Mouse (Mus musculus) lung, postnatal 10 days (tissue): ENCODE measurements at regions not wholly inside any gene's neighbourhood (a gene's known extent, or its start where the extent isn't known, plus 50 kb on each side); places are given as distances from the start of the nearest gene placed in this dataset.

Experiments
- DNase-seq: peaks from one replicate; pipeline ENCODE4 v3.0.0; 2021

DNA sequence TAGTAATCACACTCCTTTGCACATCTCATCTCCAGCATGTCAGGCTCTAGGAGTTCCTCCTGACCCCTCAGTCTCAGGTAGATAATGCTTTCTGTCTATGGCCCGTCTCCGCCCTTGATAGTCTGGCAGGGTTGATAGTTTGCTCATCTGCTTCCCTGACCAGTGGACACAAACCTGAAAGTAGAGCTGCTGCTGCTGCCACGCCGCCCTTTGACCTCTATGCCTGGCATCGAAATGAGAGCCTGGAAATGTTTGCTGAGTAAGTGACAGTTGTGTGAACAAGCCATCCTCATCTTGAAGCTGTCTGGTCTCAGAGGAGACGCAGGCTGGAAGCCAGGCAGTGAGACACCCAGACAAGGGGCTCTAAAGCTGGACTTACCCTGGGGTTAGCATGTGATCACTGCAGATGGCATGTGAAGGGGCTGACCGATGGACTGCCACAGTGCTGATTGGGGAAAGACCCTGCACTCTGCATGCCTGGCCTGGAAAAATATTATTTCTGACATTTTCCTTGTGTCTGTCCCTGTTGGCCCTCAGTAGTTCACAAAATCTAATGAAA is 109.8 kb upstream of the Syt6 start:
- peak; percentile 30 for DNase-seq

DNA sequence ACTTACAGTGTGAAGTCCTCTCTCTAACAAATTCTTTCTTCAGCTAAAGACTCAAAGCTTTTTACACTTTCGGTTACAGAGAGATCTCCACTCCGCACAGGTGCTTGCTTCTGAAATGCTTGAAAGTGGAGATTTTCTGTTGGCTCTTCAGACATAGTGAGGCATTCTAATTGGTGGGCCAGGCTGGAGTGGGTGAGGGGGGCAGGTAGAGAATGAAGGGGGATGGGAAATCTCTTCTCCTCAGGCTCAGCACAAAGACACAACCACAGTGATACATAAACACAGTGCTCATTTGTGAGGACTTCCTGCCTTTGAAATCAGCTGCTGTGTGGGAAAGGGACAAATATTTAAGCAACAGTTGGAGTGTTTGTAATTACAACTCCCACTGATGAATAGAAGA is 109.1 kb upstream of the Syt6 start:
- no peak for DNase-seq

DNA sequence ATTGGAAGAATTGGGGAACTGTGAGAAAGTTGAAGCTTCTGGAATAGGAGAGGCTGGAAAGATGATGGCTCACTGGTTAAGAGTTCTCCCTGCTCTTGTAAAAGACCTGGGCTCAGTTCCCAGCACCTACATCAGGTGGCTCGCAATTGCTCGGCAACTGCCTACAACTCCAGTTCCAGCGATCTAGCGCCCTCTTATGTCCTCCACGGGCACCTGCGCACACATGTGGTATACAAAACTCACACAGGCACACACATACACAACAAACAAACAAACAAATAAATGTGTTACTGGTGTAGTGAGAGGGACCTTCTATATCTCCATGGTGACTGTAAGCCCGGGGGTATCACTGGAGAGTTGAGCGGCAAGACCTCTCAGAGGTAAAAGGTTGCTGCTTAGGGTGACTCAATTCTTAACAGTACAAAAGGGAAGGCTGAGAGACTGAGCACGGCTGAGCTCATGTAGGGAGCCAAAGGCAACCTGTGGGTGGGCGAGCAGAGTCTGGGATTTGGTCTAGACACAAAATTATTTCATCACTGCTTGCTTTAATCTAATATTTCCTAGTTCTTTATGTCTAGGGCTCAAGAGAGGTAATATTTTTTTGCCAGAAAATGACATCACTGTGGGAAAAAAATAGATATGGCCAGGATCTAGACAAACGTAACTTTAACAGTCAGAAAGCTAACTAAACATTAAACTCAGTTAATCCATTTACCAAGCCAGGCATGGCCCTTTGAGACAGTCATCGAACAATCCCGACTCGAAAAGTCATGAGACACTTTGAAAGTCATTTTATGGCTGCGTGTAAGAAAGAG is 104.2 kb upstream of the Syt6 start:
- DNase-seq: no peak

DNA sequence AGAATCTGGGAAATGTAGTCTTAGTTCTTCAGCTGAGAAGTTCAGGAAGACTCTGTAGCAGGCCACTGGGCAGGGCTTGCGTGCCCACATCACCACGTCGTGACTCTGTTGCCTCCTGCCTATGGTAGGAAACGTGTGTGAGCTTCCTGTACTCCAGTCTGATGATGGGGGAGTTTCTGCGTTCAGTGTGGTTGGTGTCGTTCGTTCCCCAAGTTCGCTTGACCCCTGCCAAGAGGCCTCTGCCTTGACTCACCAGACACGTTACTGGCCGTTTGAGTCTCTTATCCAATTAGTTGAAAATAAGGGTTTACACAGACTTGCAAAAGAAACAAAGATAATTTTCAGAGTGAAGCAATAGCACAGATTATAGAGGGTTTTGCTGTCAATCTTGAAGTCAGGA is 102.4 kb upstream of the Syt6 start:
- peak; percentile 42 for DNase-seq

DNA sequence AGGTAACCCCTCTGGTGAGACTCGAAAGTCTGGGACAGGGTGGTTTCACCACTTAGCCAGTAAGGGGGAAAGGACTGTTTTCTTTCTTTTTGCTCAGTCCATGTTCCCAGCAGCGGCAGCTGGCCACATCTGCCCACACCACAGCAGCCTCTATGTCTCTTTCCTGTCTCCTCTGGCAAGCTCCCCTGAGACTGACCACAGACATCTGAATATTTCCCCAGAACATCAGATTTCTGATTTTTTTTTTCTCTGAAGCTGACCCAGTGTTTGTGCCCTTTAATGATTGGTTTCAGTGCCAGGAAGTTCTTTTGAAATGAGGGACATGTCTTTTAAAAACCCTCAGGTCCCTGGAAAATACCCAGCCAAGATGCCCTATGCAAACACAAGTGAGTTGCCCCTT is 101.7 kb upstream of the Syt6 start:
- peak; percentile 75 for DNase-seq

DNA sequence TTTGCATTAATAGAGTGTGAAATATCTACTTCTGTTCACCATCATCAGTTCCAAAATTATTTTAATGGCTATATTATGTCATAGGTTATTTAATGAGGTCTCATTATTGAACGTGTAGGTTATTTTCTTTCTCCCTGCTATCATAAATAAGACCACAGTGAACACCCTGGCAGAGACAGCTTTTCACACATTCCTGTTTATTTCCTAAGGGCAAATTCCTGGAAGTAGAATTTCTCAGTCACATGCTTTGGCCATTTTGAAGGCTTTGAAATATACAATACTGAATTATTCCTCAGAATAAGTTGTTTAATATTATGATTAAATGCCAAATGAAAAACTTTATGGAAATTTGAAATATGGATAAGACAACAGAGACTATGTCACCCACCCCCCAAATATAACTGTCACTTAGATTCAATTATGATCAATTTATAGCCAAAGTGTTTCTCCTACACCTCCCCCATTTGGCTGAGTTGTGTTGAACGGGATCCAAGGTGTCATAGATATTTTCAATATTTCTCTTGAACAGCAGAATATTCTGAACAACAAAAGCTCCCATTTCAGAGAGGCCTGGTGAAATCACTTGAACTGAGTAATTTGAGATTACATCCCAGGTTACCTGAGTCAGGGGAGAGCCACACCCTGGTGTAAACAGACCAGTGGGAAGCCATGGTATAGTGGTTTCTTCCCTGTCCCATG is 95.0 kb upstream of the Syt6 start:
- peak; percentile 21 for DNase-seq

DNA sequence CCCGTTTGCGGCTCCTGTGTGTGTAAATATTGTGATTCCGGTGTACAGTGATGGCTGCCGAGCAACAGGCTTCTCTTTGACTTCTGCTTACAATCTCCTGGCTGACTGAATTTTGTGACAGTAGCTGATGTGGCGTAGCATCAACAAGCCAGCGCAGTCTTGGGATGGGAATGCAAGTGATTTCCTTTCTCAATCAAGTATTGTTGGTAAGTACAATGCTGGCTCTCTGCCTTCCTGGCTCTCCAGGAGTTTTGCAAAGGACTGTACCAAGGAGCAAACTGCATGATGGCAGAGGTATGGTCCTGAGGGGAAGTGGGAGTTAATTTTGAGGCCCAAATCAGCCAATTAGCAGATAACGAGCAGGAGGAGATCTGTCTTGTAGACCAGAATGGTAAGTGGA is 94.4 kb upstream of the Syt6 start:
- peak; percentile 74 for DNase-seq

DNA sequence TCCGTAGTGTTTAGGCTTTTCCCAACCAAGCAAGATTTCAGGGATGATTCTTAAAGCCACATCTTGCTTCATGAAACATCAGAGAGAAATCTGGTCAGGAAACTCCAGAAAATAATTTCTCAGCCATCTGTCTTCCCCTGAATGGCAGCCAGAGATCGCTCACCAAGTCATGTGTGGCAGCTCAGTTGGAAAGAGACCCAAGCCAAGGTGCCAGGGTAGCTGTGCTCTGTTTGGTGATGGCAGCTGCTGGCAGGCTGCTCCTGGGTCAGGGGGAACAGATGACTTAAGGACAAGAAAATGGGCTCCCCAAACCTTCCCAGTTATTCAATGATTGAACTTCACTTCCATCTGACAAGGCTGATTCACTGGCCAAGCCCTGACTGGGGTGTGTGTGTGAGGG is 91.7 kb upstream of the Syt6 start:
- DNase-seq: no peak

DNA sequence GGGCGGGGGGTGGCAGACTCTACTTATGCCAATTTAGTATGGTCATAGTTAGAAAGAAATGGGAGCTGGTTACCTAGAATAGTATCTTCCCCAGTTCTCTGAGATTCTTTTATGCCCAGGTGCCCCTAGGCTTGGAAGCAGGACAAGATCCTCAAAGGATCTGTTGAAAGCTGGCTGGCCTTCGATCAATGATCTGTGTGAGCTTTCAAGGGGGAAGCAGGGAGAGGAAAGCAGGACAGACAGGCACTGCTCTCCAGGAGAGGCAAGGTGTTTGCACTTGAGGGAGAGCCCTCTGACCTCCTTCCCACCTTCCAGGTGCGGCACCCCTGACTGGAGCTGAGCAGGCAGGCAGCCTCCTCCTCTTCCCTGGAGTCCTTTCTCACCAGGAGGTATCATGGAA is 91.3 kb upstream of the Syt6 start:
- no peak for DNase-seq

DNA sequence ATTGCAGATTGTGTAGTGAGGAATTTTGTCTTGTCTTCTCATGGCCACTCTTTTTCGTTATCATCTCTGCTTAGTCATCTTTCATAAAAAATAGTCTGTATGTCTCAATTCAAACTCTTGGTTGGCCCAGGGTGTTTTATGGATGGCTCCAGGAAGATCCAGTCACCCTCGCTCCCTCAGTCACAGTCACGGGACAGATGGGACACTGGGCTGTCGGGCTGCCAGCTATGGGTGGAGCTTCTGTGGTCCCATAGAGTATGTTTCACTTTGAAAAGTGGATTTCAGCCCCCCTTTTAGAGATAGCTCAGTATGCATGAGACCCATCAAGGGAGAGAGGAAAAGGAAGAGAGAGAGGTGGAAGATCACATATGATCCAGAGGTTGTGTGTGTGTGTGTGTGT is 85.2 kb upstream of the Syt6 start:
- DNase-seq: peak; percentile 41

DNA sequence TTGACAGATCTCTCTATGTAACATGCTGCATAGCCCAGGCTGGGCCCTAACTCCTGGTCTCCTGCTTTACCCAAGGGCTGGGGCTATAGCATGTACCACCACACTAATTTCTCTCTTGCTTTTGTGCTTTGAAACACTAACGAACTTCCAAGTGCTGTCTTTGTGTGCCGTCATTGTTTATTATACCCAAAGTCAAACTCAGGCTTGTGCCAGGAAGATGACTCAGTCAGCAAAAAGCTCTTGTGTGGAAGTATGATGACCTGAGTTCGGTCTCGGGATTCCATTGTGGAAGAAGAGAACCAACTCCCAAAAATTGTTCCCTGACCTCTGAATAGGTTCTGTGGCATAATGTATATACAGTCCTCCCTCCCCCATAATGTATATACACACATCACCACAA is 84.1 kb upstream of the Syt6 start:
- peak; percentile 46 for DNase-seq

DNA sequence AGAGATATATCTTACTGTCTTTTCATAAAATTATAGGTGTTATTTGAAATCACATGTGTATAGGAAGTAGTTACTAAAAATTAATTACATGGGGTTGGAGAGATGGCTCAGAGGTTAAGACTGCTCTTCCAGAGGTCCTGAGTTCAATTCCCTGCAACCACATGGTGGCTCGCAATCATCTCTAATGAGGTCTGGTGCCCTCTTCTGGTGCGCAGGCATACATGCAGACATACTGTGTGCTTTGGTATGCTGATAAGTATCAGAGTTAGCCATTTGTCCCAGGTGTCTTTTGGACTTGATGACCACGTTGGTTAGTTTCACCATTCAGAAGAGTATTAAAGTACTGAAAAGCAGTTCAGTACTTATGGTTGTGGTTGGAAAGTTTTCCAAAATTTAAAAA is 82.8 kb upstream of the Syt6 start:
- DNase-seq: no peak

DNA sequence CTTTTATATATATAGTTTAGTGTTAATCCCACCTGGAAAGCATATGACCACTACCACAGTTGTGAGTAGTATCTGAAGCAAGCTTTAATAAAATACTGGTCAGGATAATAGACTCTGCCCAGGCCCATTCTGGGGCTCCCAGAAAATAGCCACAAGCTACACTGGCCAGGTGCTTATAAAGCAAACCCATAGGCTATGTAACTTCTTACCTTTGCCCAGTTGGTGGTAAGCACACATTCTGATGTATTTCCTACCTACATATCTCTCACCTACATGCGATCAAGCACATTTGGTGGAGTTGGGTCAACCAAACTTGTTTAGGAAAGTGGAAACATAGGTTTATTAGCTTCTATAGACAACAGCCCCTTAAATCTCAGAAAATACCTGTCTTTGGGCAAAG is 81.4 kb upstream of the Syt6 start:
- no peak for DNase-seq

DNA sequence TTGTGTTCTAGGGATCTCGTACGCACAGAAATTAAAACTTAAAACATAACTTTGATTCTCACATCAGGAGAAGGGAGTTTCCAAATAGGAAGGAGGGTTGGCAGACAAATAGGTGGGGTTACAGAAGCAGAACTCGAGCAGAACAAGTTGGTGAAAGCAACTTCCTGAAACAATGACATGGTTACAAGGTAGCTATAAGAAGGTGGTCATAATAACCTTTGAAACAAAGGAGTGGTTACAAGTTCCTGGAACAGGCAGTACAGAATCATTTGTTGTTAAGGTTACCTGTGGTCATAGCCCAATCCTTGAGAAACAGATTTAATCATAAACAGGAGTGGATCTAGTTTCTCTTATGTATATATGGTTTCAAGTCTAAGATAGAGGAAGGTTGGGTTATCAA is 81.0 kb upstream of the Syt6 start:
- DNase-seq: no peak

DNA sequence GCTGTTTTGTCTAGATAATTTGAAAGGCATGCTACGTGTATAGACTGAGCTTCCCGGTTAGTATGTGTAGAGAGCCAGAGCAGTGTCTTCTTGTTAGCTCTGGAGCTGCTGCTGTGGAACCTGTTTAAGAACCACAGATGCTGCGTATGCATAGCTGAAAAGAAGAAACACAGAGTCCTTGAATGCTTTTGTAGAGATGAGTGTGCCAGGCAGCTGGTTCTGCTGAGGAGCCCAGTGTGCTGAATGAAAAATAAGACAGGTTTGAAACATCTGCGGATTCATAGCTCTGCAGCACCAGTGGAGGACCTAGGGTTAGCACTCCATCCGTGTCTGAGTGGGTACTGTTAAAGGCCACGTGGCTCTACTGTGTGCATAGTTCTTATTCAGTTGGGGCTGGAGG is 78.9 kb upstream of the Syt6 start:
- DNase-seq: no peak

DNA sequence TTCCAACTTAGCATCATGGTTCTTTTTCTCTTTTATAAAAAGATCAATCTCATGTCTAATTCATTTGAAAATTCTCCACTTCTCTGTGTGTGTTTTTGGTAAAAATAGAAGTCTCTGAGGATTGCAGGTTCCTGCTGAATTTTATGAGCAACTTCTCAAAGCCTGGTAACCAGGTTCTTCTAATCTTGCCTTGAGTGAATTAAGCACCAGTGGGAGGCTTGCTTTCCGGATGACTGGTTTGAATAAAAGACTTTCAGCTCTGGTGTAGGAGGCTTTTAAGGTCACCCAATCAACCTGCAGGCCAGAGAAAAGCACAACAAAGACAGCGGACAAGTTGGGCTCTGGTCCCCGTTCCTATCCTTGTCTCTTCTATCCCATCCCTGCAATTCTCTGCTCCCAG is 78.3 kb upstream of the Syt6 start:
- no peak for DNase-seq

DNA sequence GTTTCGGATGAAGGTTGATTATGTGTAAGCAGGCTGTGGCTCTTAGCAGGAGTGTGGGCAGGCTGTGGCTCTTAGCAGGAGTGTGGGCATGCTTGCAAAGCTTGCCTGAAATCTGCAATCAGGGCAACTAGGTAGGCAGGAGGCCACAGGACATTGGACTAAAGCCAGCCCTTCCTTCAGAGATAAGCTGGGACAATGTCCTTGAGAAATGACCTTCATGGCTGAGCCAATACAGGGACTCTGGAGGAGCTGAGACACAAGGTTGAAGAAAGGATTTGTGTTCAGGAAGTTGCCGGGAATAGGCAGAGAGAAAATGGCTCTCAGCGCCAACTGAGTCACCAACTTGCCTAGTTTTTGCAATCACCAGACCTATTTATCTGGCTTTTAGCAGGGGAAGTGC is 77.3 kb upstream of the Syt6 start:
- no peak for DNase-seq

DNA sequence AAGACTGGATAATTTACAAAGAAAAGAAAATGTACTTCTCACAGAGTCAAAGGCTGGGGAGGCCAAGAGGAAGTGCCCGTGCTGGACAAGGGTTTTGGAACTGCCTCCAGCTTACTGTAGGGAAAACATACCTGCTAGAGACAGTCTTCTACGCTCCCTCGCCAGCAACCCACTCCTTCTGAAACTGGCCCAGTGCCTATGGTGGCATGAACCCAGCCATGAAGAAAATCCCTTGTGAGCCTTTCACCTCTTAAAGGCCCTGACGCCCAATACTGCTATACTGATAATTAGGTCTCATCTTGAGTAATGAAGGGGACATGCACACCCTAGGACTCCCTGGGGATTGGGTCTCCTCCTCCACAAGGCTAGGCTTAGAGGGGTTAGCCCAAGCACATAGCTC is 76.6 kb upstream of the Syt6 start:
- DNase-seq: no peak

DNA sequence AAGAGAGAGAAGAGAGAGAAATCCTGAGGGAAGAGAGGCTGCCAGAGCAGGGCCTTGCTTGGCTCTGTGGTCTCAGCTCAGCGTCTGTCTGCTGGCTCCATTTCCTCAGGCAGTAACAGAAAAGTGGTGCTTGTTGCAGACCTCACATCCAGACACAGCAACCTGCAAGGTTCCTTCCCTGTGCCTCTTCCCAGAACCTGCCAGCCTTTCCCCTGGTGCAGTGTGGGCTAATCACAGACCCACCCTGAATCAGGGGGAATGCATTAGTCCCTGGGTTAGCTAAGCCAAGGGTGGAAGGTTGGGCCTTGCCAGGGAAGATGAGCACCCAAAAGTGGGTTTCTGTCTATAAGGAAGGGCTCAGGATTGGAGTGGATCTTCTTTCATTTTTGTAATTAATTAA is 75.2 kb upstream of the Syt6 start:
- no peak for DNase-seq

DNA sequence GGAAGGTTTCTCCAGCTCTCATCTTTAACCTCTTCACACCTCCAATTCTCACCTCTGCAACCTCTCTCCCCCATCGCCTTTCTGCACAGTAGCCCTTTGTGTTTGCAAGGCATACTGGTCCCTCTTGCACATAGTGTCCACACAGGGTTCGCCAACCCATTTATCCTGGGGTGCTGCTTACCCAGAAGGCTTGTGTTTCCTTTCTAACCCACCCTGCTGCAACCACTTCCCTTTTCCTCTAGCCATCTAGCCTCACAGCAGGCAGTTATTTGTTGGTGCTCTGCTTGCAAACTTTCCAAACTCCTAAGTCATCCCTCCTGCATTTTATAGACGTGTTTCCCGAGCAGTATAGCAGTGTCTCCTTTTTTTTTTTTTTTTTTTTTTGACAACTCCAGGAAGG is 74.7 kb upstream of the Syt6 start:
- no peak for DNase-seq

DNA sequence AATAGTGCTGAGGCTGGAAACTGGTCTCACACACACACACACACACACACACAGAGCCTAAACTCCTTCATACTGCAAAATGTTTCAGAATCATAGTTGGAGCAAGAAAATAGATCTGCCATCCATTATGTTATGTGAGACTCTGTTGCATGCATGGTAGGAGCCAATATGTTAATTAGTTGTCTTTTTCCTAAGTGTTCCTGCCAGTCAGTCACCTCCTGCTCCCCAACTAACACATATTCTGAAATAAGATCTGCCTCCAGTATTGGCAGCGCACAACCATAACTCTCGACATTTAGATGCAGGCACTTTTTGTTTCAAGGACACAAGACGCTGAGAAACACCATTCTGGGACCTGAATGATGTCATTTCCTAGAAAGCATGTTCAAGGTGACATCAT is 70.9 kb upstream of the Syt6 start:
- DNase-seq: no peak

DNA sequence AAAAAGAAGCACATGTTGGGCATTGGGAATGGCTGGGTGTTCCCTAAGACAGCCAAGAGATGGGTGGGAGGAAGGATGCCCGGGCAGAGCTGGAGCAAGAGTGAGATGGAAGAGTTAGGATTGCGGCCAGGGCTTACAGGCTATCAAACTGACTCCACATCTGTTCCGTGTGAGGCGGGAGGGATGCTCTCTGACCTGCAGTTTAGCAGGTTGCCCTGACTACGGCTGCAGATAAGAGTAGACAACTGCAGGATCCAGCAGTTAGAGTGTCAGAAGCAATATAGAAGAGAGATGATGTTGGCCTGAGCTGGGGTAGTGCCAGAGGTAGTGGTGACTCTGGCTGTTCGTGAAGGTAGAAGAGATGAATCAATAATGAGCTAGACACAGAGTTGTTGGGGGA is 61.6 kb upstream of the Syt6 start:
- DNase-seq: no peak

DNA sequence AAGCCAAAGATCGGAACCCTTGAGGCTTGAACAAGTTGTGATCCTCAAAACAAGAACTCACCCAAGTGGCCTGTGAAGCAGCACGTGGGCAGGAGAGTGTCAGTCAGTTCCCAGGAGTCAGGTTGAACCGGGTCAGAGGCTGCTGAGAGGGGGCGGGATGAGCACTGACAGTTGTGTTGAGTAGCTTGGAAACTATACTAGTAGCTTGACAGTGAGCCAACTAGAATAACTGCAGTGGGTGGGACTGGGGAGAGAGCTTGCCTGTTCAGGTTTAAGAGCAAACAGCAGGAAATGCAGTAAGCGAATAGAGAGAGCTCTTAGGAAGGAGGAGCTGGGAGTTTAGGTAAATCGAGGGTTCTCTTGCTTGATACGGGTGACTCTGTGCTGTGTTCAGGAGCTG is 61.0 kb upstream of the Syt6 start:
- DNase-seq: no peak

DNA sequence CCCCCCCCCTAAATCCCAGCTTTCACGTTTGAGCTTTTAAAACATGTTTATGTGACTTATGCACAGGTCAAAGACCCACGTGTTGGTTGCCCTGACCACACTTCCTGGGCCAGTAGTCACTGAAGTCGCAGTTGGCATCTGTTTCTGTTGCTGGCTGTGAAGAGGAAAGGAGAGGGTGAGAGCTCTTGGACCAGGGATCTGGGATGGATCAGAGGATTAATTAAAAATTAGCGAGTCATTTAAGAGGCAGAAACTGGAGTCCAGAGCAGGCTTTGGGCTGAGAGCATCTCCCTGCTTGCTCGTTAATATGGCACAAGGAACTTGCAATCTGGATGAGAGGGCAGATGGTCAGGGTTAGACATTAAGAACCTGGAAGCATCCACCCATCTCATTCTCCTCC is 59.1 kb upstream of the Syt6 start:
- no peak for DNase-seq
